In genomic region chr1:76010212-76010800, GRCm38 (mm10) we compare ENCODE assay signal across 17 mouse cellular contexts.
DNase-seq lines count a peak whose midpoint lies in the region; ATAC-seq lines count a peak whose summit lies in the region.
"Had no signal": no experiment of that assay in that cellular context is flagged by ENCODE, and none has a peak within 500 bp of the region (broad histone marks: within the 10 kb centered on the region; RNA-seq: fewer than 3 reads in every experiment).

No protein-coding gene starts in this region.

- peak; percentile 59 to 71 for DNase-seq in heart, adult 18-20 months
- DNase-seq in lung, postnatal 10 days = peak; percentile 36
- no peak for DNase-seq in lung, postnatal 25 days (ENCODE audit: low spot score)
- DNase-seq in skeletal muscle tissue, adult 2 months (ENCODE audit: low read depth, low spot score) = peak; percentile 16
- no peak for DNase-seq in cerebellum, postnatal 10 days
- no peak for DNase-seq in forebrain, embryonic 11.5 days (ENCODE audit: low spot score)
- DNase-seq: cerebellum, postnatal 25 days; gastrocnemius, postnatal 10 days; lung, adult 2 months; spleen, adult 18-20 months; thymus, postnatal 4 days had no signal

- no peaks in the 10 kb centered on the region for H3K27me3 ChIP-seq in heart, embryonic 12.5 days (replicated peaks)
- H3K27me3 ChIP-seq in heart, embryonic 16.5 days (ENCODE audit: control insufficient read depth, insufficient read depth, low read length) = no peaks in the 10 kb centered on the region
- H3K27me3 ChIP-seq in forebrain, embryonic 11.5 days (ENCODE audit: control insufficient read depth, insufficient read depth, low read length) = no peaks in the 10 kb centered on the region
- H3K27me3 ChIP-seq: embryonic facial prominence, embryonic 12.5 days; forebrain, embryonic 13.5 days; hindbrain, embryonic 15.5 days; limb, embryonic 12.5 days had no signal

- H3K36me3 ChIP-seq in heart, embryonic 12.5 days = no peaks in the 10 kb centered on the region
- H3K36me3 ChIP-seq in heart, embryonic 16.5 days (ENCODE audit: control insufficient read depth, insufficient read depth) = no peaks in the 10 kb centered on the region
- H3K36me3 ChIP-seq in forebrain, embryonic 11.5 days (ENCODE audit: control insufficient read depth, insufficient read depth, low read length) = no peaks in the 10 kb centered on the region
- H3K36me3 ChIP-seq: embryonic facial prominence, embryonic 12.5 days; hindbrain, embryonic 15.5 days; limb, embryonic 12.5 days had no signal

- H3K4me3 ChIP-seq in heart, embryonic 12.5 days = no peak overlapping the region
- no peak overlapping the region for H3K4me3 ChIP-seq in heart, embryonic 16.5 days (ENCODE audit: low read length)
- H3K4me3 ChIP-seq in forebrain, embryonic 11.5 days (ENCODE audit: low read depth, low read length) = no peak overlapping the region
- H3K4me3 ChIP-seq: embryonic facial prominence, embryonic 12.5 days; forebrain, embryonic 13.5 days; hindbrain, embryonic 15.5 days; limb, embryonic 12.5 days had no signal

- H3K4me2 ChIP-seq in heart, embryonic 12.5 days = no peak overlapping the region
- no peak overlapping the region for H3K4me2 ChIP-seq in heart, embryonic 16.5 days (ENCODE audit: low read depth, low read length)
- no peak overlapping the region for H3K4me2 ChIP-seq in forebrain, embryonic 11.5 days (ENCODE audit: low read depth, low read length, severe bottlenecking)
- H3K4me2 ChIP-seq: embryonic facial prominence, embryonic 12.5 days; forebrain, embryonic 13.5 days; hindbrain, embryonic 15.5 days; limb, embryonic 12.5 days had no signal

- H3K27ac ChIP-seq in heart, embryonic 12.5 days (ENCODE audit: poor library complexity, severe bottlenecking) = no peak overlapping the region
- H3K27ac ChIP-seq in heart, embryonic 16.5 days (ENCODE audit: low read length) = peak overlapping the region; percentile 67
- no peak overlapping the region for H3K27ac ChIP-seq in forebrain, embryonic 11.5 days (ENCODE audit: low read depth, low read length)
- H3K27ac ChIP-seq: embryonic facial prominence, embryonic 12.5 days; forebrain, embryonic 13.5 days; hindbrain, embryonic 15.5 days; limb, embryonic 12.5 days had no signal

- H3K4me1 ChIP-seq in heart, embryonic 12.5 days (replicated peaks) = peaks cover 23% of the 10 kb centered on the region
- peaks cover 17% of the 10 kb centered on the region for H3K4me1 ChIP-seq in heart, embryonic 16.5 days (ENCODE audit: control insufficient read depth, insufficient read depth, low read length)
- H3K4me1 ChIP-seq in forebrain, embryonic 11.5 days (replicated peaks; ENCODE audit: control insufficient read depth, insufficient read depth, low read length) = no peaks in the 10 kb centered on the region
- H3K4me1 ChIP-seq: forebrain, embryonic 13.5 days; hindbrain, embryonic 15.5 days had no signal

- H3K9me3 ChIP-seq in heart, embryonic 12.5 days (replicated peaks) = peaks cover 8% of the 10 kb centered on the region
- H3K9me3 ChIP-seq in heart, embryonic 16.5 days (replicated peaks; ENCODE audit: control insufficient read depth, low read length) = peaks cover 3% of the 10 kb centered on the region; the same call in 1 of the 2 replicates
- H3K9me3 ChIP-seq in forebrain, embryonic 11.5 days (ENCODE audit: control insufficient read depth, low read length) = no peaks in the 10 kb centered on the region
- H3K9me3 ChIP-seq: embryonic facial prominence, embryonic 12.5 days; forebrain, embryonic 13.5 days; hindbrain, embryonic 15.5 days had no signal

- no peak overlapping the region for H3K9ac ChIP-seq in heart, embryonic 12.5 days
- H3K9ac ChIP-seq in heart, embryonic 16.5 days (ENCODE audit: low read length) = no peak overlapping the region
- H3K9ac ChIP-seq in forebrain, embryonic 11.5 days (ENCODE audit: low read length) = no peak overlapping the region
- H3K9ac ChIP-seq: embryonic facial prominence, embryonic 12.5 days; forebrain, embryonic 13.5 days; hindbrain, embryonic 15.5 days; limb, embryonic 12.5 days had no signal

- no peak for ATAC-seq in heart, embryonic 12.5 days (ENCODE audit: insufficient number of reproducible peaks, low FRiP score)
- ATAC-seq in heart, embryonic 16.5 days (replicated peaks; ENCODE audit: extremely low read depth, insufficient read depth, low FRiP score) = 0 out of 2 replicates have a peak, but pooled peaks have one; percentile 37
- no peak for ATAC-seq in forebrain, embryonic 11.5 days (replicated peaks; ENCODE audit: low FRiP score)
- ATAC-seq: forebrain, embryonic 13.5 days had no signal

- 60% methylated on average over 4 of the region's 4 CpGs for WGBS in heart, embryonic 12.5 days
- 62% methylated on average over 4 of the region's 4 CpGs for WGBS in heart, embryonic 16.5 days
- 77% methylated on average over 4 of the region's 4 CpGs for WGBS in forebrain, embryonic 11.5 days

Comparison
In these comparisons a context has a peak if more than half of its experiments do, and no peak if none do; other contexts are left out.
1. DNase-seq: peak in heart, adult 18-20 months (2 of 2), lung, postnatal 10 days (single experiment) and skeletal muscle tissue, adult 2 months (single experiment); none in lung, postnatal 25 days (single experiment), cerebellum, postnatal 10 days (0 of 2) and forebrain, embryonic 11.5 days (single experiment).